Mouse (Mus musculus): ENCODE data around the gene Pola1. TPM values are rescaled to one million over a fixed set of nuclear protein-coding genes. Genes with fewer than 3 reads are reported as not detected.

The Pola1 gene
- polyA plus RNA-seq, 1 experiment, result 1.4 TPM

GRCm38 (mm10) chrX:93664787-93665186 is 32.8 kb upstream of the Pola1 start:
- H3K4me3 ChIP-seq, result no peak overlapping the region

GRCm38 (mm10) chrX:93663919-93664586 is 32.1 kb upstream of the Pola1 start:
- TF ChIP-seq REST (IDR thresholded peaks at IDR 0.05; ENCODE audit: insufficient read depth, insufficient read length) (no peak), CEBPB (IDR thresholded peaks at IDR 0.05; ENCODE audit: insufficient read depth, poor library complexity, severe bottlenecking) (no peak), TCF12 (IDR thresholded peaks at IDR 0.05; ENCODE audit: insufficient read depth, poor library complexity, severe bottlenecking) (no peak), MYOD1 (IDR thresholded peaks at IDR 0.05; ENCODE audit: control insufficient read depth in 1 of 3, insufficient read length in 2 of 3, low read depth in 2 of 3) (no peak), USF1 (IDR thresholded peaks at IDR 0.05; ENCODE audit: low read depth) (no peak), TCF3 (IDR thresholded peaks at IDR 0.05; ENCODE audit: insufficient read length, low read depth) (no peak), POLR2A (IDR thresholded peaks at IDR 0.05; ENCODE audit: insufficient read length, low read depth) (no peak), E2F4 (IDR thresholded peaks at IDR 0.05; ENCODE audit: insufficient read depth) (no peak), POLR2AphosphoS2 (IDR thresholded peaks at IDR 0.05; ENCODE audit: insufficient read length, low read depth) (no peak), SRF (IDR thresholded peaks at IDR 0.05; ENCODE audit: control insufficient read depth, insufficient read length, low read depth) (no peak), MYOG (IDR thresholded peaks at IDR 0.05; ENCODE audit: control insufficient read depth in 1 of 3, insufficient read depth in 1 of 3, insufficient read length in 2 of 3, low read depth in 2 of 3) (no peak), MAX (IDR thresholded peaks at IDR 0.05; ENCODE audit: low read depth) (no peak)
- H3K27me3 ChIP-seq (ENCODE audit: control insufficient read depth, insufficient read depth, insufficient read length), result no peaks in the 10 kb centered on the region

More at GRCm38 (mm10) chrX:93664787-93665186, 32.8 kb upstream of the Pola1 start:
- Histone ChIP-seq H3K4me2 (ENCODE audit: low read depth) (no peak overlapping the region), H3K27me3 (ENCODE audit: control insufficient read depth, insufficient read depth, insufficient read length) (no peaks in the 10 kb centered on the region), H3K79me2 (ENCODE audit: control insufficient read depth, insufficient read depth) (no peaks in the 10 kb centered on the region), H3K36me3 (ENCODE audit: control insufficient read depth, insufficient read depth) (no peaks in the 10 kb centered on the region), H3ac (ENCODE audit: control insufficient read depth, insufficient read length) (no peak overlapping the region)
- no peak for TF ChIP-seq USF1 (IDR thresholded peaks at IDR 0.05; ENCODE audit: low read depth)
- no peak for TF ChIP-seq POLR2AphosphoS2 (IDR thresholded peaks at IDR 0.05; ENCODE audit: insufficient read length, low read depth)
- TF ChIP-seq MYOG (IDR thresholded peaks at IDR 0.05; ENCODE audit: control insufficient read depth in 1 of 3, insufficient read depth in 1 of 3, insufficient read length in 2 of 3, low read depth in 2 of 3), result no peak
- TF ChIP-seq POLR2A (IDR thresholded peaks at IDR 0.05; ENCODE audit: insufficient read length, low read depth), result no peak
- no peak for TF ChIP-seq REST (IDR thresholded peaks at IDR 0.05; ENCODE audit: insufficient read depth, insufficient read length)
- no peak for TF ChIP-seq TCF3 (IDR thresholded peaks at IDR 0.05; ENCODE audit: insufficient read length, low read depth)
- no peak for TF ChIP-seq TCF12 (IDR thresholded peaks at IDR 0.05; ENCODE audit: insufficient read depth, poor library complexity, severe bottlenecking)
- no peak for TF ChIP-seq CEBPB (IDR thresholded peaks at IDR 0.05; ENCODE audit: insufficient read depth, poor library complexity, severe bottlenecking)
- no peak for TF ChIP-seq SRF (IDR thresholded peaks at IDR 0.05; ENCODE audit: control insufficient read depth, insufficient read length, low read depth)
- no peak for TF ChIP-seq E2F4 (IDR thresholded peaks at IDR 0.05; ENCODE audit: insufficient read depth)
- no peak for TF ChIP-seq MAX (IDR thresholded peaks at IDR 0.05; ENCODE audit: low read depth)

GRCm38 (mm10) chrX:93655153-93655552 is 23.2 kb upstream of the Pola1 start:
- H3K4me2 ChIP-seq (ENCODE audit: low read depth), result peak overlapping the region; percentile 27
- H3ac ChIP-seq (ENCODE audit: control insufficient read depth, insufficient read length), result no peak overlapping the region
- no peaks in the 10 kb centered on the region for H3K79me2 ChIP-seq (ENCODE audit: control insufficient read depth, insufficient read depth)
- no peak overlapping the region for H3K4me3 ChIP-seq
- H3K27me3 ChIP-seq (ENCODE audit: control insufficient read depth, insufficient read depth, insufficient read length), result no peaks in the 10 kb centered on the region
- TF ChIP-seq MYOG (IDR thresholded peaks at IDR 0.05; ENCODE audit: control insufficient read depth in 1 of 3, insufficient read depth in 1 of 3, insufficient read length in 2 of 3, low read depth in 2 of 3), result no peak
- no peak for TF ChIP-seq USF1 (IDR thresholded peaks at IDR 0.05; ENCODE audit: low read depth)
- TF ChIP-seq TCF3 (IDR thresholded peaks at IDR 0.05; ENCODE audit: insufficient read length, low read depth), result no peak
- TF ChIP-seq CEBPB (IDR thresholded peaks at IDR 0.05; ENCODE audit: insufficient read depth, poor library complexity, severe bottlenecking), result no peak
- H3K36me3 ChIP-seq (ENCODE audit: control insufficient read depth, insufficient read depth), result no peaks in the 10 kb centered on the region

More at GRCm38 (mm10) chrX:93663919-93664586, 32.1 kb upstream of the Pola1 start:
- no peaks in the 10 kb centered on the region for H3K36me3 ChIP-seq (ENCODE audit: control insufficient read depth, insufficient read depth)
- no peaks in the 10 kb centered on the region for H3K79me2 ChIP-seq (ENCODE audit: control insufficient read depth, insufficient read depth)
- H3K4me3 ChIP-seq, result no peak overlapping the region
- H3ac ChIP-seq (ENCODE audit: control insufficient read depth, insufficient read length), result no peak overlapping the region
- no peak overlapping the region for H3K4me2 ChIP-seq (ENCODE audit: low read depth)

DNA sequence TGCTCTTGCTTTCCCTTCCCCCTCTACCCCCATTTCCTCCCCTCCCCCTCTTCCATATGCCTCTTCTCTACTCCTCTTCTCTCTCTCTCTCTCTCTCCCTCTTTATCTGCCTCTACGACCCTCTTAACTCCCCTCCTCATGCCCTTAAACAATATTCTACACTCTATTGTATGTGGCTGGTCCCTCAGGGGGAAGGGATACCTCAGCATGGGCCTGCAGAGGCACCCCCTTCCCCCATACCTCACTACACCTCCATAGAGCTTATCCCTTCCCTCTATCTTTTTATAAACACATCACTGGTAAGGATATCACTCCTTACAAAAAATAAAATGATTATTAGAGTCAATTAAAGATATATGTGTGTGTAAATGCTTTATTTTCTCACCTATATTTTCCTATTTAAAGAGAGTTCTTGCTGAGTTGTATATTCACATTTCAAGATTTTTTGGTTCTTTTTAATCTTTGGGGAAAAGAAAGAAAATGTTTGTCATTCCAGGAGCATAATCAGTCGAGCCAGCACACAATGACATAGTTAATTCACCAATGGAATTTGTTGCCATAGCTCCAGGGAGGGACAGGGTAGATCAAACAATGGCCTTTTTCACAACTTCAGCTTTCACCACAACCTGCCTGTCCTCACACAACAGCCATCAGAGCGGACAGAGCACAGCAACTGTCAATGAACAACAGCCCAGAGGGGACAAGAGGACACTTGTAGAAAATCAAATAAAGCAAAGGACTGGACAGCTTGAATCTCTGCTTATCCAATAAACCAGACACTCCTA is 22.5 kb upstream of the Pola1 start, which contains the start of gene Pcyt1b:
TSS of gene Pcyt1b (plus strand) at position 646 of the 785 bp plus-strand sequence.
- Histone ChIP-seq H3K4me2 (ENCODE audit: low read depth) (peak within 1 kb of the TSS; percentile 27), H3K4me3 (no peak within 1 kb of the TSS), H3K36me3 (ENCODE audit: control insufficient read depth, insufficient read depth) (no peaks in the 10 kb centered on the region), H3ac (ENCODE audit: control insufficient read depth, insufficient read length) (no peak within 1 kb of the TSS), H3K79me2 (ENCODE audit: control insufficient read depth, insufficient read depth) (no peaks in the 10 kb centered on the region), H3K27me3 (ENCODE audit: control insufficient read depth, insufficient read depth, insufficient read length) (no peaks in the 10 kb centered on the region)
- no peak for TF ChIP-seq USF1 (IDR thresholded peaks at IDR 0.05; ENCODE audit: low read depth)
- no peak for TF ChIP-seq E2F4 (IDR thresholded peaks at IDR 0.05; ENCODE audit: insufficient read depth)
- TF ChIP-seq MYOG (IDR thresholded peaks at IDR 0.05; ENCODE audit: control insufficient read depth in 1 of 3, insufficient read depth in 1 of 3, insufficient read length in 2 of 3, low read depth in 2 of 3), result no peak
- TF ChIP-seq POLR2AphosphoS2 (IDR thresholded peaks at IDR 0.05; ENCODE audit: insufficient read length, low read depth), result no peak
- no peak for TF ChIP-seq SRF (IDR thresholded peaks at IDR 0.05; ENCODE audit: control insufficient read depth, insufficient read length, low read depth)
- no peak for TF ChIP-seq MAX (IDR thresholded peaks at IDR 0.05; ENCODE audit: low read depth)

Data from myocyte (in vitro differentiated cells).